In genomic region chr11:46848221-46848971, GRCm38 (mm10) we compare ENCODE assay signal across 7 mouse cellular contexts. TPM values are rescaled to one million over a fixed set of nuclear protein-coding genes. Genes with fewer than 3 reads are reported as not detected.
DNase-seq lines count a peak whose midpoint lies in the region; ATAC-seq lines count a peak whose summit lies in the region.

No protein-coding gene starts in this region.

- 21% methylated on average over 8 of the region's 8 CpGs for WGBS in lung, embryonic 16.5 days
- 35% methylated on average over 8 of the region's 8 CpGs for WGBS in forebrain, embryonic 12.5 days
- 26% methylated on average over 8 of the region's 8 CpGs for WGBS in neural tube, embryonic 15.5 days

- H3K27ac ChIP-seq in lung, embryonic 16.5 days (ENCODE audit: low read length), result no peak overlapping the region
- H3K27ac ChIP-seq in forebrain, embryonic 12.5 days, result no peak overlapping the region
- no peak overlapping the region for H3K27ac ChIP-seq in neural tube, embryonic 15.5 days (replicated peaks)

- no peaks in the 10 kb centered on the region for H3K4me1 ChIP-seq in lung, embryonic 16.5 days (replicated peaks; ENCODE audit: control insufficient read depth, insufficient read depth, low read length)
- peaks cover 5% of the 10 kb centered on the region; the same call in 1 of the 2 replicates for H3K4me1 ChIP-seq in forebrain, embryonic 12.5 days
- H3K4me1 ChIP-seq in neural tube, embryonic 15.5 days, result peaks cover 6% of the 10 kb centered on the region

- H3K9ac ChIP-seq in lung, embryonic 16.5 days (ENCODE audit: low read length), result no peak overlapping the region
- H3K9ac ChIP-seq in forebrain, embryonic 12.5 days, result no peak overlapping the region
- no peak overlapping the region for H3K9ac ChIP-seq in neural tube, embryonic 15.5 days (replicated peaks)

- no peak overlapping the region for H3K4me3 ChIP-seq in lung, embryonic 16.5 days (ENCODE audit: low read length)
- H3K4me3 ChIP-seq in forebrain, embryonic 12.5 days (replicated peaks), result no peak overlapping the region
- H3K4me3 ChIP-seq in neural tube, embryonic 15.5 days (replicated peaks), result no peak overlapping the region

- peak; percentile 76 for ATAC-seq in lung, embryonic 16.5 days (ENCODE audit: low read depth)
- ATAC-seq in forebrain, embryonic 12.5 days (ENCODE audit: low FRiP score), result peak; percentile 53; the same call in 1 of the 2 replicates
- peak; percentile 78; the same call in 1 of the 2 replicates for ATAC-seq in neural tube, embryonic 15.5 days (ENCODE audit: low FRiP score)

- H3K4me2 ChIP-seq in lung, embryonic 16.5 days (ENCODE audit: low read depth, low read length), result no peak overlapping the region
- H3K4me2 ChIP-seq in forebrain, embryonic 12.5 days, result no peak overlapping the region
- no peak overlapping the region for H3K4me2 ChIP-seq in neural tube, embryonic 15.5 days

- H3K36me3 ChIP-seq in lung, embryonic 16.5 days (ENCODE audit: control insufficient read depth, insufficient read depth, low read length), result no peaks in the 10 kb centered on the region
- H3K36me3 ChIP-seq in forebrain, embryonic 12.5 days (replicated peaks), result no peaks in the 10 kb centered on the region
- no peaks in the 10 kb centered on the region for H3K36me3 ChIP-seq in neural tube, embryonic 15.5 days

- DNase-seq in lung, postnatal 14 days, result no peak
- DNase-seq in kidney, postnatal 4 days, result peak; percentile 40 to 51
- no peak for DNase-seq in spleen, postnatal 4 days (ENCODE audit: low spot score in 2 of 2)
- DNase-seq in urinary bladder, postnatal 36 days (ENCODE audit: low spot score in 2 of 2), result no peak

- H3K9me3 ChIP-seq in lung, embryonic 16.5 days (ENCODE audit: control insufficient read depth, low read length), result no peaks in the 10 kb centered on the region
- no peaks in the 10 kb centered on the region for H3K9me3 ChIP-seq in forebrain, embryonic 12.5 days
- H3K9me3 ChIP-seq in neural tube, embryonic 15.5 days (replicated peaks), result no peaks in the 10 kb centered on the region

- no peaks in the 10 kb centered on the region for H3K27me3 ChIP-seq in lung, embryonic 16.5 days (ENCODE audit: control insufficient read depth, insufficient read depth, low read depth, low read length)
- no peaks in the 10 kb centered on the region for H3K27me3 ChIP-seq in forebrain, embryonic 12.5 days
- no peaks in the 10 kb centered on the region for H3K27me3 ChIP-seq in neural tube, embryonic 15.5 days (replicated peaks)

RNA-seq across cellular contexts. Expression of gene Timd4, which starts 37.8 kb away (rescaled TPM):
- 0.11 and 0.59 TPM in 2 replicates for polyA plus RNA-seq in lung, embryonic 16.5 days (2015; fragmentation: Nextera tagmentation; extraction: Ambion mirVana)
- polyA plus RNA-seq in forebrain, embryonic 12.5 days (2016; fragmentation: Nextera tagmentation; extraction: Ambion mirVana), result 0.42 TPM in 1 of 2 replicates, not detected in the other
- 0.40 TPM in 1 of 2 replicates, not detected in the other for polyA plus RNA-seq in neural tube, embryonic 15.5 days (2015; fragmentation: Nextera tagmentation; extraction: Ambion mirVana)

Comparison
In these comparisons a context has a peak if more than half of its experiments do, and no peak if none do; other contexts are left out.
1. DNase-seq: peak in kidney, postnatal 4 days (2 of 2); none in lung, postnatal 14 days (single experiment), spleen, postnatal 4 days (0 of 2) and urinary bladder, postnatal 36 days (0 of 2).
2. Peak in every context shown above with its lines, with median percentiles within 50 percentile points of each other: ATAC-seq.